Mouse (Mus musculus) lung, embryonic 16.5 days (tissue): ENCODE data around the gene 4930469K13Rik. TPM values are rescaled to one million over a fixed set of nuclear protein-coding genes. Genes with fewer than 3 reads are reported as not detected.

Source experiments
- ATAC-seq: fragments of 200-750 bp; cut with Nextera tagmentation; 2 replicates; pipeline ENCODE4 v1.8.0; 2017; ENCODE audit warnings: low read depth, mild to moderate bottlenecking, moderate library complexity
- H3K27ac ChIP-seq: fragments of 300-500 bp; sonication (generic); 2 replicates; pipeline ENCODE4 v1.5.1; 2014; ENCODE audit warnings: mild to moderate bottlenecking, control low read depth, low read length
- H3K27me3 ChIP-seq: fragments of 300-500 bp; sonication (generic); 2 replicates; pipeline ENCODE4 v1.6.1; 2014; ENCODE audit warnings: low read depth, low read length, mixed read lengths; ENCODE audit not compliant: control insufficient read depth, insufficient read depth
- H3K36me3 ChIP-seq: fragments of 300-500 bp; sonication (generic); 2 replicates; pipeline ENCODE4 v1.6.1; 2014; ENCODE audit warnings: low read length; ENCODE audit not compliant: control insufficient read depth, insufficient read depth
- H3K4me1 ChIP-seq: fragments of 300-500 bp; sonication (generic); replicated peaks from 2 replicates; pipeline ENCODE4 v1.6.1; 2014; ENCODE audit warnings: low read length, mixed read lengths; ENCODE audit not compliant: control insufficient read depth, insufficient read depth
- H3K4me2 ChIP-seq: fragments of 300-500 bp; sonication (generic); 2 replicates; pipeline ENCODE4 v1.6.1; 2014; ENCODE audit warnings: low read depth, low read length, control low read depth
- H3K4me3 ChIP-seq: fragments of 300-500 bp; sonication (generic); 2 replicates; pipeline ENCODE4 v1.5.1; 2014; ENCODE audit warnings: mild to moderate bottlenecking, low read length, control low read depth
- H3K9ac ChIP-seq: fragments of 300-500 bp; sonication (generic); 2 replicates; pipeline ENCODE4 v1.6.1; 2014; ENCODE audit warnings: low read length, control low read depth
- H3K9me3 ChIP-seq: fragments of 300-500 bp; sonication (generic); 2 replicates; pipeline ENCODE4 v1.6.1; 2016; ENCODE audit warnings: low read length; ENCODE audit not compliant: control insufficient read depth
- WGBS: fragments of 180-500 bp; shearing (Covaris S2); extraction: QIAGEN DNeasy Blood & Tissue Kit; methylation state at CpG from one replicate; pipeline ENCODE4 v1.1.7; 2014; 5-methylcytosine and 5-hydroxymethylcytosine counted together
- polyA plus RNA-seq: library from polyadenylated mRNA; unstranded; fragments of >200 nt; fragmentation: Nextera tagmentation; extraction: Ambion mirVana; gene quantifications from 2 replicates; pipeline ENCODE4 v1.2.1, GENCODE M21; 2015

4930469K13Rik gene
- polyA plus RNA-seq, 1 experiment from 2014 or later: not detected

DNA sequence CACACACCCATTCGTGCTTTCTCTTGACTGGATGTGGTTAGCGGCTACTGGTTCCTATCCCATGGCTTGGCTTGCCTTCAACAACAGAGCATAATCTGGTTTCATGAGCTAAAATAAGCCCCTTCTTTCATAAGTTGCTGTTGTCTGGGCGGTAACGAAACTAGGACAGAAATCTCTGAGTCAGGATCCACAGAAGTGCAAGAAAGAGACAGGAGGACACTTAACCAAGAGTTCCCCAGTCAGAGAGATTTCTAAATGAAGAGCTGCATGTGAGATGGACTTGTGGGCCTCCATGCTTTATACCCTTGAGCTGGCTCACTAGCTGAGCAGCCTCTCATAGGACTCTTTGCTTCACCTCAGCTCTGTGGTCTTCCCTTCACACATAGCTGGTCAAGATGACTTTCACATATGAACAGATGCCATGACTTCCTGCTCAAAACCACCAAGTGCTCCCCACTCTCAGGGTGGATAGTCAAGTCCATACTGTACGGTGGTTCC, 64.3 kb downstream of the 4930469K13Rik start:
- Histone ChIP-seq H3K9ac (no peak overlapping the region), H3K27me3 (no peaks in the 10 kb centered on the region), H3K27ac (no peak overlapping the region), H3K9me3 (no peaks in the 10 kb centered on the region), H3K4me3 (no peak overlapping the region), H3K4me1 (no peaks in the 10 kb centered on the region), H3K36me3 (no peaks in the 10 kb centered on the region), H3K4me2 (no peak overlapping the region)
- no peak for ATAC-seq
- 81% methylated on average over 5 of the region's 5 CpGs for WGBS

DNA sequence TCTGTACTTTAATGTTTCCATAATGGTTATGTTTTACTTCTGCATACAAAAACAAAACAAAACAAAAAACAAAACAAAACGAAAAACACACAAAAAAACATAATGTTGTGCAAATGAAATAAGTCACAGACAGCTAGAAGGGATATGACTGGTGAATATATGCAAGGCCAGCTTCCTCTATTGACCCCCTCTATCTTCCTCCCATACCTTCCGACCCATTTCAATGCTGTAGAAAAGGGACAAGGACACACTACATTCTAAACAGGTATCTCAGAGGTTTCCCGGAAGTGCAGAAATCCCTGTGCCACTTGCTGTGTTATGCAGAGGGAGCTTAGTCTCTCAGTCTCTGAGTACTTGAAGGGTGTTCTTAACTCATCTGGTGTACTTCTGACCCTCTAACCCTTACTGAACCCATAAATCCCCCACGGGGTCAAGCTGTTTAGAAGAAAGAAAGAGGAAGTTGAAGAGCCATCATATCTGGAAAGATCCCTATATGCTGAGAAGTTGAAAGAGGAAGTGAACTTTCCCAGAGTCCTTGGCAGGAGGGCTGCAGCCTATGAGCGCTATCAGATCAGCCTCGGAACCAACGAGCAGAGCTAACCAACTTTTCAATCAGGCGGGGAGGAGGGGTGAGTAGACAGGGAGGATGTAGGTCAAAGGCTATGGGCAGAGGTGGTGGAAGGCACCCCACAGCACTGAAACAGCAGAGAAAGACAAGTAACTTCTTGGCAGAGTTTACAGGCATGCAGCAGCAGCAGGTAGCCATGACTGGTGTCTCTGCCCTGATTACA, 67.1 kb downstream of the 4930469K13Rik start:
- WGBS: 44% methylated on average over 8 of the region's 8 CpGs
- 0 out of 2 replicates have a peak, but pooled peaks have one; percentile 51 for ATAC-seq
- no peak overlapping the region for H3K27ac ChIP-seq
- no peak overlapping the region for H3K4me3 ChIP-seq
- no peak overlapping the region for H3K4me2 ChIP-seq
- H3K36me3 ChIP-seq: no peaks in the 10 kb centered on the region
- no peaks in the 10 kb centered on the region for H3K4me1 ChIP-seq
- H3K9ac ChIP-seq: no peak overlapping the region
- H3K27me3 ChIP-seq: no peaks in the 10 kb centered on the region
- no peaks in the 10 kb centered on the region for H3K9me3 ChIP-seq

DNA sequence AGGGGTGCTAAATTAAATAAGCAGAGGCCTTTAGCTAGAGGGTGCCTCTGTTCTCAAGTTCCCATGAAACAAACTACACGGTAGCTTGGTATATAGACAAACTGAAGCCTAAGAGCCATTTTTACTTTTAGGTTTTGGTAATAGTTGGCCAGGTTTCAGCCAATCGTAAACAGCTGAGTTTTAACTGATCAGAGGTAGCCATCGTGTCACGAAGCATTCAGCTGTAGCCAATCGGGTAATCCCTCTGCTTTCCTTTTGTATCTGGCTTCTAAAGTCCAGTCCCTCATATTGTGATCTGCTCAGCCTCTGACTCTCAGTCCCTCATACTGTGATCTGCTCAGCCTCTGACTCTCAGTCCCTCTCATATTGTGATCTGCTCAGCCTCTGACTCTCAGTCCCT, 68.7 kb downstream of the 4930469K13Rik start:
- no peak overlapping the region for H3K27ac ChIP-seq
- WGBS: 65% methylated on average over 5 of the region's 5 CpGs

DNA sequence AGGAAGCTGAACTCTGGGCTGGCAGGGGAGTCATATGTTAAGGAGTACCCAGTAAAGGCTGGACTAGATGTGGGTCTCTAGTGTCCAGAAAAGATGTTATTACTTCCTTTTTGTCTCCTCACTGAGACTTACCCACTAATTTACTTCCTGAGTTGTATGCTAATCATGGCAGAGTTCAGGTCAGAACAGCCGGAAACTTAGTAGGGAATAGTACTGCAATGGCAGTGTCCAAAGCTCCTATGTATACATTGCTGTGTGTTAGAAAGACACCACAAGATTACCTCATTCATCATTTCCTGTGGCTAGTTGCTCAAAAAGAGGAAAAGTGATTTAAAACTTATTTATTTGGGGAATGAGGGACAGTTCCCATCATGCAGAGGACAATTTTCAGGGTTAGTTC, 73.3 kb downstream of the 4930469K13Rik start:
- Histone ChIP-seq H3K9ac (no peak overlapping the region), H3K27ac (no peak overlapping the region), H3K36me3 (no peaks in the 10 kb centered on the region), H3K27me3 (no peaks in the 10 kb centered on the region), H3K4me3 (no peak overlapping the region), H3K4me1 (no peaks in the 10 kb centered on the region), H3K9me3 (no peaks in the 10 kb centered on the region), H3K4me2 (no peak overlapping the region)
- no peak for ATAC-seq
- 68% methylated on average over 1 of the region's 1 CpGs for WGBS

More for the DNA sequence above, 68.7 kb downstream of the 4930469K13Rik start:
- no peaks in the 10 kb centered on the region for H3K27me3 ChIP-seq
- H3K4me3 ChIP-seq: no peak overlapping the region
- no peaks in the 10 kb centered on the region for H3K9me3 ChIP-seq
- no peak overlapping the region for H3K4me2 ChIP-seq
- no peak for ATAC-seq
- no peak overlapping the region for H3K9ac ChIP-seq
- H3K36me3 ChIP-seq: no peaks in the 10 kb centered on the region
- H3K4me1 ChIP-seq: no peaks in the 10 kb centered on the region

DNA sequence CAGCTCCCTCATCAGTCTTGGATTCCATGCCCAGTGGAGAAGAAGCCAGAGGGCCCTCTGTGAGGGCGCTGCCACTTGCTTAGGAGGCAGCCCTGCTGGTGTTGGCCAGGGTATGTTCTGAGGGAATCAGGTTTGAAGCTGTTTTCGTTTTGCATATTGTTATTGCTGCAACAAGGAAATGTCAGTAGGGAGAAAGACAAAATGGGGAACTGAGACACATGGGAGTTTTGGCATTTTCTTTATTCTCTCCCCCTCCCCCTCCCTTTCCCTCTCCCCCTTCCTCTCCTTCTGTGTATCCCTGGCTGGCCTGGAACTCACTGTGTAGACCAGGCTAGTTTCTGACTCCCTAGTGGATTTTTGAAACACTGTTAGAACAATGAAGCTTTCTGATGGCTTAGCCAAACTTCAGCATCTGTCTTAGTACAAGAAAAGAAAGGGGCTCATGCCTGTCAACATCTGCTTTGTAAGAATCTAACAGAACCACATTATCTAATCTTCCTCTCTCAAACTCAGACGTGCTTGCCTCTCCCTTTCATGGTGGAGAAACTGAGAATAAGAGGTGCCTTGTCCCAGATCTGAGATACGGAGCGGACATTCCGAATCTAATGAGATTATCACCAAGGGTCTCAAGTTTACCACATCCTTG, 86.2 kb downstream of the 4930469K13Rik start:
- no peaks in the 10 kb centered on the region for H3K36me3 ChIP-seq
- no peaks in the 10 kb centered on the region for H3K9me3 ChIP-seq
- no peak overlapping the region for H3K4me2 ChIP-seq
- no peak for ATAC-seq
- no peak overlapping the region for H3K9ac ChIP-seq
- 76% methylated on average over 6 of the region's 6 CpGs for WGBS
- no peak overlapping the region for H3K4me3 ChIP-seq
- no peak overlapping the region for H3K27ac ChIP-seq
- peaks cover 2% of the 10 kb centered on the region; the same call in 1 of the 2 replicates for H3K4me1 ChIP-seq
- H3K27me3 ChIP-seq: no peaks in the 10 kb centered on the region

DNA sequence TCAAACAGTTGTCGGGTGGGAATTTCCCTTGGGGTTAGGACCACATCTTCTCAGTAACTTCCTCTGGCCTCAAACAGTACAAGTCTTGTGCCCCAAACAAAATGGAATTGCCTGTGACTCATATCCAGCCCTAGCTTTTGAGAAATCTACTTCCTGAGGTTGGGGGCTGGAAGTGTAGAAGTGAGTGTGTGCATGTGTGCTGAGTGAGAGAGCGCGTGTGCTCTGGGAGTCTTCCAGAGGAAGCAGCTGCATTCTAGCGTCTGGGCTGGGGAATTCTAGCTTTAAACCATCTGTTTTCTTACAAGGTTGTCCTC, 87.5 kb downstream of the 4930469K13Rik start:
- peak; percentile 68; the same call in 1 of the 2 replicates for ATAC-seq
- no peak overlapping the region; the same call in 1 of the 2 replicates for H3K27ac ChIP-seq
- H3K4me2 ChIP-seq: no peak overlapping the region
- peaks cover 2% of the 10 kb centered on the region; the same call in 1 of the 2 replicates for H3K4me1 ChIP-seq
- H3K4me3 ChIP-seq: no peak overlapping the region
- H3K9me3 ChIP-seq: no peaks in the 10 kb centered on the region
- H3K9ac ChIP-seq: no peak overlapping the region
- no peaks in the 10 kb centered on the region for H3K36me3 ChIP-seq
- 33% methylated on average over 4 of the region's 4 CpGs for WGBS
- H3K27me3 ChIP-seq: no peaks in the 10 kb centered on the region

DNA sequence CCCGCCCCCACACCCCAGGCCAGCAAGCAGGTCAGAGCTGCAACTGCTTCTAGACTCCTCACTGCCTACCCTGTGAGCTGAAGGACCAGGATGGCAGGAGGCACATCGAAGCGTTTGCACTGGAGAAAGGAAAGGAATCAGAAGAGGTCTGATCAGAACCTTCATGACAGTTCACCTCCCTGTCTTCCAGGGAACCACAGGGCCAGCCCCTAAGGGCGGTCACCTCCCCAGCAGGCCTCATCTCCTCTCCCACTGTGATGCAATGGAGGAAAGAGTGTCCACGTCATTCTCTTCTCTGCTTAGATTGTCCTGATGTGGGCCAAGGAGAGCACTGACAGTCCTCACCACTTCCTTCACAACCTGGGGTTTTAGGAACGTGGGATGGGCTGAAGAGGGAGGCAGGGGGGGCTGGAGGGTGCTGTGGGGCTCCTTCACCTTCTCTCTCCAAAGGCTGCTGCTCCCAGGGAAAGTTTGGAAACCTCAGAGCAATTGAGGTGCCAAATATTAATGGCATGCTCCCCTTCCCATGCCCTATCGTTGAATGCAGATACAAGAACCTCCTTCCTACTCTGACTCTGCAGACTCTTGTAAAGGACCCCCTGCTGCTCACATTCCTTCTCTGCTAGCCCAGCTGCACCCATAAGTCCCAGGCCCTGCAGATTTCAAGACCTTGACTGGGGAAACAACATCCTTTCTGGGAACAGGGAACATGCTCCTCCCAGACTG, 88.1 kb downstream of the 4930469K13Rik start:
- ATAC-seq: no peak; the same call in 1 of the 2 replicates
- WGBS: 57% methylated on average over 7 of the region's 7 CpGs

DNA sequence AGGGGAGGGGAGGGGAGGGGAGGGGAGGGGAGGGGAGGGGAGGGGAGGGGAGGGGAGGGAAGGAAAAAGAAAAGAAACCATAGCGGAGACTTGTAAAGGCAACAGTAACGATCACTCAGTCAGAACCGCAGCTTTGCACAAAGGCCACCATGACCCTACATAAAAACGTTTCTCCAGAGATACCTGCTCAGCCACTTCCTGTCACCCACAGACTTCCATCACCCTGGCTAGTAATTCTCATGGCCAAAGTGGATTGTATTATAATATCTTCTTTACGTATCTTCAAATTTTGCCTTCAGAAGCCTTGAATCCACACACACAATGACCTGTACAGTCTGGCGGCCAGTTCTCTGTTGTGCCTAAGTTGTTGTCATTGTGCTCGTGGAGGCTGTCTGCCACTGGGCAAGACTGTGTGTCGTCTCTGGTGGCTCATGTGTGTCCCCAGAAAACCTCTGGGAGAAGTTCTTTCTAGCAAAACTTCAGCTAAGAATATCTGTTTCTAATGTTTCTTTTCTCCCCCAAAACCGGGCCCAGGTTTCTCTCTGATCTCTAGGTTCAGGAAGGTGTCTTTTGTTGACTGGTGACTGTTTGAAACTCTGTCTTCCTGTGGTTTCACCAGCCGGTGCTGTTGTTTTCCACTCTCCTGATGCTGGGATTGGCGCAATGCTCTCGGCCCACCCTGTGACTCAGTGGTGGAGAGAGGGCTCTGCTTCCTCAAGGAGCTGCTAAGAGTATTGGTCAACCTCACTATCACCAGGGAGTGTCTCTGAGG, 88.9 kb downstream of the 4930469K13Rik start:
- H3K27me3 ChIP-seq: no peaks in the 10 kb centered on the region
- ATAC-seq: no peak
- H3K4me2 ChIP-seq: no peak overlapping the region
- H3K4me3 ChIP-seq: no peak overlapping the region
- WGBS: 76% methylated on average over 12 of the region's 12 CpGs
- H3K36me3 ChIP-seq: no peaks in the 10 kb centered on the region
- H3K9me3 ChIP-seq: no peaks in the 10 kb centered on the region
- no peak overlapping the region for H3K9ac ChIP-seq
- peaks cover 2% of the 10 kb centered on the region; the same call in 1 of the 2 replicates for H3K4me1 ChIP-seq
- H3K27ac ChIP-seq: no peak overlapping the region

More for the DNA sequence above, 88.1 kb downstream of the 4930469K13Rik start:
- Histone ChIP-seq H3K4me2 (no peak overlapping the region), H3K4me1 (peaks cover 2% of the 10 kb centered on the region; the same call in 1 of the 2 replicates), H3K36me3 (no peaks in the 10 kb centered on the region), H3K9ac (no peak overlapping the region), H3K27me3 (no peaks in the 10 kb centered on the region), H3K27ac (no peak overlapping the region; the same call in 1 of the 2 replicates), H3K9me3 (no peaks in the 10 kb centered on the region), H3K4me3 (no peak overlapping the region)
